Mouse (Mus musculus) heart, embryonic 12.5 days (tissue): Measurements from ENCODE around the gene Dop1b. TPM values are rescaled to one million over a fixed set of nuclear protein-coding genes. Genes with fewer than 3 reads are reported as not detected.

Experiments
- ATAC-seq: fragments of 200-750 bp; cut with Nextera tagmentation; 2 replicates; pipeline ENCODE4 v1.8.0; 2017; ENCODE audit warnings: moderate TSS enrichment, moderate library complexity; ENCODE audit not compliant: insufficient number of reproducible peaks, low FRiP score
- H3K27ac ChIP-seq: fragments of 300-500 bp; sonication (generic); 2 replicates; pipeline ENCODE4 v1.5.1; 2016; ENCODE audit warnings: mild to moderate bottlenecking, moderate library complexity; ENCODE audit not compliant: poor library complexity, severe bottlenecking
- H3K27me3 ChIP-seq: fragments of 300-500 bp; sonication (generic); replicated peaks from 2 replicates; pipeline ENCODE4 v1.6.1; 2016; ENCODE audit warnings: mild to moderate bottlenecking, moderate library complexity
- H3K36me3 ChIP-seq: fragments of 300-500 bp; sonication (generic); 2 replicates; pipeline ENCODE4 v1.6.1; 2016; ENCODE audit warnings: mild to moderate bottlenecking, moderate library complexity
- H3K4me1 ChIP-seq: fragments of 300-500 bp; sonication (generic); replicated peaks from 2 replicates; pipeline ENCODE4 v1.6.1; 2016; ENCODE audit warnings: mild to moderate bottlenecking
- H3K4me2 ChIP-seq: fragments of 300-500 bp; sonication (generic); 2 replicates; pipeline ENCODE4 v1.6.1; 2016; ENCODE audit warnings: mild to moderate bottlenecking, moderate library complexity
- H3K4me3 ChIP-seq: fragments of 300-500 bp; sonication (generic); 2 replicates; pipeline ENCODE4 v1.5.1; 2016; ENCODE audit warnings: mild to moderate bottlenecking
- H3K9ac ChIP-seq: fragments of 300-500 bp; sonication (generic); 2 replicates; pipeline ENCODE4 v1.6.1; 2016; ENCODE audit warnings: mild to moderate bottlenecking, moderate library complexity
- H3K9me3 ChIP-seq: fragments of 300-500 bp; sonication (generic); replicated peaks from 2 replicates; pipeline ENCODE4 v1.6.1; 2016; ENCODE audit warnings: mild to moderate bottlenecking, moderate library complexity
- WGBS: fragments of 180-500 bp; shearing (Covaris S2); methylation state at CpG from one replicate; pipeline ENCODE4 v1.1.7; 2016; 5-methylcytosine and 5-hydroxymethylcytosine counted together
- polyA plus RNA-seq: library from polyadenylated mRNA; unstranded; fragments of >200 nt; fragmentation: Nextera tagmentation; extraction: Ambion mirVana; gene quantifications from 2 replicates; pipeline ENCODE4 v1.2.1, GENCODE M21; 2016

The Dop1b gene
- polyA plus RNA-seq, 1 experiment from 2014 or later = 9.2 TPM

DNA sequence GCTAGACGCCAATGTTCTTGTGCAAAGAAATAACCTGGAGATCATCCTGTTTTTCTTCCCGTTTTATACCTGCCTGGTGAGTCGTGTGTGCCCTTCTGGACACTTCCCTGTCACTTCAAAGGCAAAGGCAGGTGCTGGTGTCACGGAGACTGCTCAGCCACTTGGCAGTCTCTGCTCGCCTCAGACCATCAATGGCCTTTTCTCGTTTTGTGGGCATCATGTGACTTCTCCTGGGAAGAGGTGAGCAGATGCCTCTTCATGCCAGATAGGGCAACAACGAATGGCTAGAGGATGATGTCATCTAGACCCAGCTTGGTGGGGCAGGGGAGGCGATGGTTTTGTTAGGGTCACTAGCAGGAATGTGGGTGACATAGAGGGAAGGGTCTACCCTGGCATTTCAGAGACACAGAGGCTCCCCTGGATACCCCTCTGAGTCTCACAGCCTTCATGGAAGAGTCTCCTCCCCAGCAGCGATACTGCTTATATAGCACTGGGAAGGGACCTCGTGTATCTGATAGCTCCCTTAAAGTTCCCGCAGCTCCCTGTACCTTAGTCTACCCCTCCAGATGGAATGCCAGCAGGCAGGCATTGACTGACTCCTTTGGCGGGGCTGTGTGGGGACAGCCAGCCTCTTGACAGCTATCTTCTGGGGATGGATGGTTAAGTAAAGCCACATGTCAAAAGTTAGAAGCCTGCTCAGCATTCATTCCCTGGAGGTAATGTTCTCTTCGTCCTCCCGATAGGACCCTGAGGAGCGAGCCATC is 37.6 kb downstream of the Dop1b start:
- Histone ChIP-seq H3K4me2 (no peak overlapping the region), H3K36me3 (peaks cover 6% of the 10 kb centered on the region), H3K4me1 (0 out of 2 replicates have a peak, but pooled peaks cover 4% of the 10 kb centered on the region), H3K27ac (no peak overlapping the region), H3K4me3 (no peak overlapping the region), H3K9me3 (no peaks in the 10 kb centered on the region), H3K27me3 (peaks cover 8% of the 10 kb centered on the region; the same call in 1 of the 2 replicates), H3K9ac (no peak overlapping the region)
- no peak for ATAC-seq
- 68% methylated on average over 15 of the region's 15 CpGs for WGBS

DNA sequence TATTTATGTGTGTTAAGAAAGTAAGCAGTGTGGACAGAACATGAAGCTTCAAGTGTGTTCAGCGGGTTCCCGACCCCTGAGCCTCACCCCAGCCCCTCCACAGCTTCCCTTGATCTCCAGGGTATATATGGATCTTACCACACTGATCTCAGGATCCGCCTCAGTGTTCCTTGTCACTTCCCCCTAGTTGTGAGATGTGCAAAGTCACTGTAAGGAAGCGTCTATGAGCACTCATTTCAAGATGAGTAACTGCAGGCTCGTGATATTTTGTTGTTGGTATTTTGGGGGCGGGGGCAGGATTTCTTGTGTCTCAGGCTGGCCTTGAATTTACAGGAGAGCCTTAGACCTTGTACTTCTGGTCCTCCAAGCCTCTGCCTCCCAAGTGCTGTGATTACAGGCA is 38.8 kb downstream of the Dop1b start:
- 70% methylated on average over 6 of the region's 6 CpGs for WGBS
- no peak for ATAC-seq
- 0 out of 2 replicates have a peak, but pooled peaks cover 4% of the 10 kb centered on the region for H3K4me1 ChIP-seq
- peaks cover 8% of the 10 kb centered on the region; the same call in 1 of the 2 replicates for H3K27me3 ChIP-seq
- no peak overlapping the region for H3K4me2 ChIP-seq
- peaks cover 6% of the 10 kb centered on the region for H3K36me3 ChIP-seq
- H3K4me3 ChIP-seq = no peak overlapping the region
- no peak overlapping the region for H3K9ac ChIP-seq
- no peak overlapping the region for H3K27ac ChIP-seq
- H3K9me3 ChIP-seq = no peaks in the 10 kb centered on the region

DNA sequence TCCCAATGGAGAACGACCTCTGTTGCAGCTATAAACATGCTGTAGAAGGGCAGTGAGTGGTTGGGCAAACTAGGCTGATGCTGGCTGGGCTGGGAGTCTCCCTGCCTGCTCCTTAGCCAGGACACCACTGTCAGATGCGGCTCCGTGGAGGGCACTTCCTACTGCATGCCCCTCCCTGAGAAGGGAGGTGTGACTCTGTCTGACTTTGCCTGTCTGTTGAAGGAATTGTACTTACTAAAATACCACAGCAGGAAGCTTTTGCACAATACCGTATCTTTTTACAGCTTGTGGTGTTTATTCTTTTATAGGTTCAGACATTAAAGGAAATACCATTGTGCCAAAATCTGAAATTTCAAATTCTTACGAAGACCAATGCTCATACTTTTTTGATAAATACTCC is 40.1 kb downstream of the Dop1b start:
- WGBS = 52% methylated on average over 5 of the region's 5 CpGs
- no peak for ATAC-seq

DNA sequence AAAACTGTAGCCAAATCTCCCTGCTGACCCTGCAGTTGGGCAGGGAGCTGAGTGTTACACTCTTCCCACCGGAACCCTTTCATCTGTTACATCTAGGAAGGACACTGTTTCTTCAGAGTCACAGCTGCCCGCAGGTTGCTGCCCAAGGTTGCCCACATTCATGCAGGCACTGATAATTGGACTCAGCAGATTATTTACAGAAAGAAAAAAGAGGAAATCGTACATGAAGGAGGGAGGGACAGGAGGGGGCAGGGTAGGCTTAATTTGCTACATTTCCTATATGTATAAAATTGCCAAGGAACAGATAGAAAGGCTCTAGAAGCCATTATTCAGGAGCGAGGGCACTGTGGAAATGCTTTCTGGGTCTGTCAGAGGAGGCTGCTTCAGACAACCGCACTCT is 44.9 kb downstream of the Dop1b start:
- peaks cover 22% of the 10 kb centered on the region for H3K36me3 ChIP-seq
- H3K27ac ChIP-seq = no peak overlapping the region
- 79% methylated on average over 5 of the region's 5 CpGs for WGBS
- no peak for ATAC-seq
- no peak overlapping the region for H3K9ac ChIP-seq
- H3K4me1 ChIP-seq = no peaks in the 10 kb centered on the region
- H3K4me2 ChIP-seq = no peak overlapping the region
- H3K9me3 ChIP-seq = no peaks in the 10 kb centered on the region
- no peaks in the 10 kb centered on the region for H3K27me3 ChIP-seq
- H3K4me3 ChIP-seq = no peak overlapping the region

More for the DNA sequence above, 40.1 kb downstream of the Dop1b start:
- H3K9me3 ChIP-seq = no peaks in the 10 kb centered on the region
- peaks cover 6% of the 10 kb centered on the region for H3K36me3 ChIP-seq
- H3K9ac ChIP-seq = no peak overlapping the region
- no peak overlapping the region for H3K27ac ChIP-seq
- no peak overlapping the region for H3K4me3 ChIP-seq
- H3K4me1 ChIP-seq = no peaks in the 10 kb centered on the region
- H3K27me3 ChIP-seq = peaks cover 8% of the 10 kb centered on the region; the same call in 1 of the 2 replicates
- no peak overlapping the region for H3K4me2 ChIP-seq

DNA sequence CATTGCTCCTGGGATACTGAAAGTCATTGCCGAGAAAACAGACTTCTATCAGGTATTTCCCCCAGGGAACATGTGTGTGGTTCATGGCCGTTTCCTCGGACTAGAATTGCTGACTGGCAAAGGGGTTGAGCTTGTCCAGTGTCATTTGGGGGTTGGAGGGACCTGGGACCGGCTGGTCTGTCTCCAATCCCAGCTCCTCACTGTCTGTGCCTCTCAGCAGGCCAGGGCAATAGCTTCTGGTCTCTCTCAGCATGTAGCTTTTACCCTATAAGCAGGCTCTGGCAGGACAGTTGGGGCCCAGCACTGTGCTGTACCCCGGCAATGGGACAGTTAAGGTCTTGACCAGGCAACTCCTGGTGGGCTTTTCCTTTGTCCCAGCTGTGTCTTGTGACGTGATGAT is 51.7 kb downstream of the Dop1b start:
- 62% methylated on average over 6 of the region's 6 CpGs for WGBS
- no peak overlapping the region for H3K27ac ChIP-seq
- ATAC-seq = no peak
- no peak overlapping the region for H3K4me3 ChIP-seq
- H3K9me3 ChIP-seq = no peaks in the 10 kb centered on the region
- H3K9ac ChIP-seq = no peak overlapping the region
- 0 out of 2 replicates have a peak, but pooled peaks cover 6% of the 10 kb centered on the region for H3K27me3 ChIP-seq
- peaks cover 21% of the 10 kb centered on the region for H3K36me3 ChIP-seq
- no peaks in the 10 kb centered on the region for H3K4me1 ChIP-seq
- no peak overlapping the region for H3K4me2 ChIP-seq

DNA sequence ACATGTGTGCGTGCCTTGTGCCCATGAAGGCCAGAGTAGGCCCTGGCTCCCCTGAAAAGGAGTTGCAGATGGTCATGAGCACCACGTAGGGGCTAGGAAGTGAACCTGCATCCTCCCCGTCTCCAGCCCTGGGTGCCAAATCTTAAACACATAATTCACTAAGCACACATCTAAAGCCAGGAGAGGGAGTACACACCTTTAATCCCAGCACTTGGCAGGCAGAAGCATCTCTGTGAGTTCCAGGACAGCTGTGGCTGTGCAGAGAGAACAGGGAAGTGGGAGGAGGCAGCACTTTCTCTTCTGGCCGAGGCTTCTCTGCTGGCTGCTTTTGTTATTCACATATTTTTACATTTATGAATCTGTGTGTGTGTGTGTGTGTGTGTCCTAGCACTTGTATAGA is 52.9 kb downstream of the Dop1b start:
- Histone ChIP-seq H3K4me1 (peaks cover 2% of the 10 kb centered on the region; the same call in 1 of the 2 replicates), H3K36me3 (peaks cover 21% of the 10 kb centered on the region), H3K4me2 (no peak overlapping the region), H3K9ac (no peak overlapping the region), H3K27me3 (0 out of 2 replicates have a peak, but pooled peaks cover 6% of the 10 kb centered on the region), H3K27ac (no peak overlapping the region), H3K9me3 (no peaks in the 10 kb centered on the region), H3K4me3 (no peak overlapping the region)
- WGBS = 78% methylated on average over 4 of the region's 4 CpGs
- ATAC-seq = no peak

DNA sequence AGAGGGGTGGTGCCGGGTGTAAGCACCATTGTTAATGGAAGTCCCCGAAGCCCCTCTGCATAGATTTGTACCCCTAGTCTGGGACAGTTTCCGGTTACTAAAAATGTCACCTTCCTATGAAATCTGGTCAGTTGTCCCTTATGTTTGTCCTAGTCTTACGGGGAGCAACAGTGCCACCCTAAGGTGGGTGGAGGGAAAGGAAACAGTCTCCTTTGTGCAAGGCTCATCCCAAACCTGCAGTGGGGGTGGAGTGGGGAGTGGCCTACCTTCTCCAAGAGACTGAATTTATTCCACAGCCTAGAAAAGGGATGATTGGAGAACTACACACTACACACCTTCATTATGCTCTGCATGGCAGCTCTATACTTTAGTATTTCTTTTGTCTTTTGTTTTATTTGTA is 55.3 kb downstream of the Dop1b start:
- Histone ChIP-seq H3K4me2 (no peak overlapping the region), H3K9me3 (no peaks in the 10 kb centered on the region), H3K36me3 (peaks cover 8% of the 10 kb centered on the region), H3K4me1 (peaks cover 11% of the 10 kb centered on the region; the same call in 1 of the 2 replicates), H3K4me3 (no peak overlapping the region), H3K27ac (no peak overlapping the region), H3K9ac (no peak overlapping the region), H3K27me3 (0 out of 2 replicates have a peak, but pooled peaks cover 5% of the 10 kb centered on the region)
- no peak for ATAC-seq
- 46% methylated on average over 4 of the region's 4 CpGs for WGBS

DNA sequence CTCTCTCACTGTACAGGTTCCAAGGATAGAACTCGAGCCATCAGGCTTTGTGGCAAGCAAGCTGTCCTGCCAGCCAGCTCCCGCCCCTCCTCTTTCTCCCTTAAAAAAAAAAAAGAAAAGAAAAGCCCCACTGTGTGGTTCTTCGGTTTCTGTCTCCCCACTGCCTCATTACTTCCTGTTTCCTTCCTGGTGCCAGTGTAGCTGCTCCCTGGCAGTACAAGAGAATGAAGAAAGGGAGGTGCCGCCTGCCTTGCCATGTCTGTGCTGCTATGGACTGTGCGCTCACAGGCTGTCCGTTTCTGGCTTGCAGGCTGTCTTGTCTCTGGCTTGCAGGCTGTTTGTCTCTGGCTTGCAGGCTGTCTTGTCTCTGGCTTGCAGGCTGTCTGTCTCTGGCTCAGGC is 55.8 kb downstream of the Dop1b start:
- ATAC-seq = no peak
- Histone ChIP-seq H3K4me2 (no peak overlapping the region), H3K9ac (no peak overlapping the region), H3K4me3 (no peak overlapping the region), H3K4me1 (peaks cover 11% of the 10 kb centered on the region; the same call in 1 of the 2 replicates), H3K9me3 (no peaks in the 10 kb centered on the region), H3K27ac (no peak overlapping the region), H3K36me3 (peaks cover 2% of the 10 kb centered on the region; the same call in 1 of the 2 replicates), H3K27me3 (0 out of 2 replicates have a peak, but pooled peaks cover under 1% of the 10 kb centered on the region)
- WGBS = 68% methylated on average over 6 of the region's 6 CpGs

DNA sequence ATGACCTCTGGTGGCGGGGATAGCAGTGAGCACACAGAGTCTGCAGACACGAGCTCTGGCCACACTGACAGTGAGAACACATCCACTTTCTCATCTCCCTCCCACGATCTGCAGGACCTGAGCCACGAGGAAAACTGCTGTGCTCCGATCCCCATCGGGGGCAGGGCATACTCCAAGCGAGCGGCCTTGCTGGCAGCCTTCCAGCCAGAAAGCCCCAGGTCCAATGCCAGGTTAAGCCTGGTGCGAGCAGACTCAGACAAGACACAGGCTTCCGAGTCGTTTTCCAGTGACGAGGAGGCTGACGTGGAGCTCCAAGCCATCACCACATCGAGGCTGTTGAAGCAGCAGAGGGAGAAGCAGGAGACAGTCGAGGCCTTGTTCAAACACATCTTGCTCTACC is 57.9 kb downstream of the Dop1b start:
- Histone ChIP-seq H3K9me3 (no peaks in the 10 kb centered on the region), H3K9ac (no peak overlapping the region), H3K4me3 (no peak overlapping the region), H3K36me3 (no peaks in the 10 kb centered on the region; the same call in 1 of the 2 replicates), H3K27ac (no peak overlapping the region), H3K4me1 (peaks cover 11% of the 10 kb centered on the region; the same call in 1 of the 2 replicates), H3K27me3 (no peaks in the 10 kb centered on the region), H3K4me2 (no peak overlapping the region)
- WGBS = 53% methylated on average over 15 of the region's 15 CpGs
- ATAC-seq = no peak

DNA sequence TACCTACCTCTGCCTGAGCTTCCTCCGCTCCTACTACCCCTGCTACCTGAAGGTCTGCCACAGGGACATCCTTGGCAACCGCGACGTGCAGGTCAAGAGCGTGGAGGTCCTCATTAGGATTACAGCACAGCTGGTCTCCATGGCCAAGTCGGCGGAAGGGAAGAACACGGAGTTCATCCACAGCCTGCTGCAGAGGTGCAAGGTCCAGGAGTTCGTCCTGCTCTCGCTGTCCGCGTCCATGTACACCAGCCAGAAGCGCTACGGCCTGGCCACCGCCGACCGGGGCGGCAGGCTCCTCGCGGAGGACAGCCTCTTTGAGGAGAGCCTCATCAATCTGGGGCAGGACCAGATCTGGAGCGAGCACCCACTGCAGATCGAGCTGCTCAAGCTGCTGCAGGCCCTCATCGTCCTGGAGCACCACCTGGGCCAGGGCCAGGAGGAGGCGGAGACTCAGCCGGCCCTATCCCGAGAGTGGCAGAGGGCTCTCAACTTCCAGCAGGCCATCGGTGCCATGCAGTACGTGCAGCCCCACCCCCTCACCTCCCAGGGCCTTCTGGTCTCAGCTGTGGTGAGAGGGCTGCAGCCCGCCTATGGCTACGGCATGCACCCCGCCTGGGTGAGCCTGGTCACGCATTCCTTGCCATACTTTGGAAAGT is 58.7 kb downstream of the Dop1b start:
- no peak overlapping the region for H3K9ac ChIP-seq
- 63% methylated on average over 32 of the region's 32 CpGs for WGBS
- no peaks in the 10 kb centered on the region; the same call in 1 of the 2 replicates for H3K36me3 ChIP-seq
- no peaks in the 10 kb centered on the region for H3K27me3 ChIP-seq
- peak overlapping the region; percentile 28; the same call in 1 of the 2 replicates for H3K4me2 ChIP-seq
- H3K9me3 ChIP-seq = no peaks in the 10 kb centered on the region
- peaks cover 11% of the 10 kb centered on the region; the same call in 1 of the 2 replicates for H3K4me1 ChIP-seq
- H3K27ac ChIP-seq = no peak overlapping the region
- ATAC-seq = no peak
- no peak overlapping the region for H3K4me3 ChIP-seq

DNA sequence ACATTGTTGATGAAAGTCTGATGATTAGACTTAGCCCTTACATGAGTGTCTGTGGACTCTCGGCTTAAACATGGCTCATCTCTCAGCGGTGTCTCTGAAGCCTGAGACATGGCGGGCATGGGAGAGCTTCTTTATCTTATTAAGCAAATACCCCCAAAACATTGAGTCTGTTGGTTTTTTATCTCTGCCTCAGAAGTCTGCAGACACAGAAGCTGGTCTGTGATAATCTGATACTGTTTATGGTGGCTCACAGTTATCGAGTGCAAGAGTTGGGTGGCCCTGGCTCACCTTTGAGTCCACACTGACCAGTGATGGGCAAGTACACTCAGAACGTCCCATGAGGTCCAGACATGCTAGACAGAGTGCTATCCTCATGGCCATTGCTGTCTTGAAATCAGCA is 63.0 kb downstream of the Dop1b start:
- WGBS = 64% methylated on average over 5 of the region's 5 CpGs
- Histone ChIP-seq H3K4me3 (no peak overlapping the region), H3K4me1 (peaks cover 8% of the 10 kb centered on the region; the same call in 1 of the 2 replicates), H3K27me3 (no peaks in the 10 kb centered on the region), H3K27ac (no peak overlapping the region), H3K4me2 (no peak overlapping the region), H3K9ac (no peak overlapping the region), H3K9me3 (no peaks in the 10 kb centered on the region), H3K36me3 (peaks cover 5% of the 10 kb centered on the region; the same call in 1 of the 2 replicates)
- no peak for ATAC-seq
